Mouse (Mus musculus): ENCODE measurements around the gene Mettl27. TPM values are rescaled to one million over a fixed set of nuclear protein-coding genes. Genes with fewer than 3 reads are reported as not detected.
"Not testable (repeated sequence)": the region's sequence is repeated elsewhere in the genome, so short reads cannot be mapped to it uniquely, and the experiment has no call there.

Mettl27 gene
- polyA plus RNA-seq, 1 experiment from 2014 or later, result 8.6 TPM

- Histone ChIP-seq H3K4me1 (replicated peaks; ENCODE audit: control insufficient read depth, insufficient read depth, low read length) (no peaks in the 10 kb centered on the region), H3K9me3 (ENCODE audit: control insufficient read depth, low read length) (no peaks in the 10 kb centered on the region), H3K4me3 (ENCODE audit: low read depth, low read length) (no peak overlapping the region), H3K36me3 (ENCODE audit: control insufficient read depth, insufficient read depth, low read length) (no peaks in the 10 kb centered on the region), H3K27me3 (ENCODE audit: control insufficient read depth, insufficient read depth, low read length) (no peaks in the 10 kb centered on the region), H3K27ac (ENCODE audit: low read depth, low read length) (no peak overlapping the region), H3K4me2 (replicated peaks; ENCODE audit: low read depth, low read length) (no peak overlapping the region), H3K9ac (ENCODE audit: low read depth, low read length) (no peak overlapping the region)
- 82% methylated on average over 5 of the region's 5 CpGs for WGBS
- ATAC-seq (ENCODE audit: low FRiP score), result no peak
- DNase-seq (ENCODE audit: low spot score), result no peak
Observed at GRCm38 (mm10) chr5:134955491-134955890, 23.3 kb downstream of the Mettl27 start.

- Histone ChIP-seq H3K9ac (ENCODE audit: low read depth, low read length) (no peak overlapping the region), H3K4me1 (replicated peaks; ENCODE audit: control insufficient read depth, insufficient read depth, low read length) (no peaks in the 10 kb centered on the region)
Observed at GRCm38 (mm10) chr5:134959114-134959513, 26.9 kb downstream of the Mettl27 start.

GRCm38 (mm10) chr5:134960430-134960829 lies 28.3 kb downstream of the Mettl27 start:
- no peak for ATAC-seq (ENCODE audit: low FRiP score)
- H3K27ac ChIP-seq (ENCODE audit: low read depth, low read length), result no peak overlapping the region
- H3K4me1 ChIP-seq (replicated peaks; ENCODE audit: control insufficient read depth, insufficient read depth, low read length), result no peaks in the 10 kb centered on the region
- no peak overlapping the region for H3K4me3 ChIP-seq (ENCODE audit: low read depth, low read length)
- no peak for DNase-seq (ENCODE audit: low spot score)
- no peaks in the 10 kb centered on the region for H3K36me3 ChIP-seq (ENCODE audit: control insufficient read depth, insufficient read depth, low read length)
- H3K4me2 ChIP-seq (replicated peaks; ENCODE audit: low read depth, low read length), result no peak overlapping the region
- no peak overlapping the region for H3K9ac ChIP-seq (ENCODE audit: low read depth, low read length)
- H3K9me3 ChIP-seq (ENCODE audit: control insufficient read depth, low read length), result no peaks in the 10 kb centered on the region
- WGBS, result 87% methylated on average over 2 of the region's 2 CpGs
- no peaks in the 10 kb centered on the region for H3K27me3 ChIP-seq (ENCODE audit: control insufficient read depth, insufficient read depth, low read length)

More at GRCm38 (mm10) chr5:134959114-134959513, 26.9 kb downstream of the Mettl27 start:
- ATAC-seq (ENCODE audit: low FRiP score) (no peak), DNase-seq (ENCODE audit: low spot score) (no peak)
- Histone ChIP-seq H3K27ac (ENCODE audit: low read depth, low read length) (no peak overlapping the region), H3K9me3 (ENCODE audit: control insufficient read depth, low read length) (no peaks in the 10 kb centered on the region), H3K27me3 (ENCODE audit: control insufficient read depth, insufficient read depth, low read length) (no peaks in the 10 kb centered on the region), H3K4me3 (ENCODE audit: low read depth, low read length) (no peak overlapping the region), H3K36me3 (ENCODE audit: control insufficient read depth, insufficient read depth, low read length) (no peaks in the 10 kb centered on the region), H3K4me2 (replicated peaks; ENCODE audit: low read depth, low read length) (no peak overlapping the region)
- 83% methylated on average over 7 of the region's 7 CpGs for WGBS

- Histone ChIP-seq H3K27me3 (ENCODE audit: control insufficient read depth, insufficient read depth, low read length) (no peaks in the 10 kb centered on the region), H3K4me2 (replicated peaks; ENCODE audit: low read depth, low read length) (no peak overlapping the region), H3K4me1 (replicated peaks; ENCODE audit: control insufficient read depth, insufficient read depth, low read length) (peaks cover 2% of the 10 kb centered on the region; the same call in 1 of the 2 replicates), H3K27ac (ENCODE audit: low read depth, low read length) (no peak overlapping the region), H3K4me3 (ENCODE audit: low read depth, low read length) (no peak overlapping the region), H3K9ac (ENCODE audit: low read depth, low read length) (no peak overlapping the region), H3K9me3 (ENCODE audit: control insufficient read depth, low read length) (no peaks in the 10 kb centered on the region), H3K36me3 (ENCODE audit: control insufficient read depth, insufficient read depth, low read length) (no peaks in the 10 kb centered on the region)
- DNase-seq (ENCODE audit: low spot score) (no peak), ATAC-seq (ENCODE audit: low FRiP score) (no peak)
- 90% methylated on average over 2 of the region's 2 CpGs for WGBS
Observed at GRCm38 (mm10) chr5:134961519-134961918, 29.4 kb downstream of the Mettl27 start.

- Histone ChIP-seq H3K27me3 (ENCODE audit: control insufficient read depth, insufficient read depth, low read length) (no peaks in the 10 kb centered on the region), H3K4me2 (replicated peaks; ENCODE audit: low read depth, low read length) (no peak overlapping the region), H3K36me3 (ENCODE audit: control insufficient read depth, insufficient read depth, low read length) (no peaks in the 10 kb centered on the region), H3K27ac (ENCODE audit: low read depth, low read length) (no peak overlapping the region), H3K4me3 (ENCODE audit: low read depth, low read length) (no peak overlapping the region), H3K9me3 (ENCODE audit: control insufficient read depth, low read length) (no peaks in the 10 kb centered on the region), H3K4me1 (replicated peaks; ENCODE audit: control insufficient read depth, insufficient read depth, low read length) (peaks cover 2% of the 10 kb centered on the region; the same call in 1 of the 2 replicates), H3K9ac (ENCODE audit: low read depth, low read length) (no peak overlapping the region)
- ATAC-seq (ENCODE audit: low FRiP score) (no peak), DNase-seq (ENCODE audit: low spot score) (no peak)
- 45% methylated on average over 5 of the region's 5 CpGs for WGBS
Observed at GRCm38 (mm10) chr5:134963546-134963945, 31.4 kb downstream of the Mettl27 start.

- H3K9me3 ChIP-seq (ENCODE audit: control insufficient read depth, low read length); H3K27ac ChIP-seq (ENCODE audit: low read depth, low read length); ATAC-seq (ENCODE audit: low FRiP score); H3K4me3 ChIP-seq (ENCODE audit: low read depth, low read length); H3K9ac ChIP-seq (ENCODE audit: low read depth, low read length); DNase-seq (ENCODE audit: low spot score); H3K27me3 ChIP-seq (ENCODE audit: control insufficient read depth, insufficient read depth, low read length); H3K4me2 ChIP-seq (replicated peaks; ENCODE audit: low read depth, low read length); H3K4me1 ChIP-seq (replicated peaks; ENCODE audit: control insufficient read depth, insufficient read depth, low read length); H3K36me3 ChIP-seq (ENCODE audit: control insufficient read depth, insufficient read depth, low read length): not testable (repeated sequence)
Observed at GRCm38 (mm10) chr5:134964655-134965054, 32.5 kb downstream of the Mettl27 start.

GRCm38 (mm10) chr5:134965473-134965851 lies 33.3 kb downstream of the Mettl27 start:
- WGBS, result 9% methylated on average over 10 of the region's 10 CpGs
- DNase-seq (ENCODE audit: low spot score) (peak; percentile 83), ATAC-seq (ENCODE audit: low FRiP score) (no peak)
- no peak overlapping the region for H3K27ac ChIP-seq (ENCODE audit: low read depth, low read length)
- H3K36me3 ChIP-seq (ENCODE audit: control insufficient read depth, insufficient read depth, low read length), result no peaks in the 10 kb centered on the region
- no peak overlapping the region for H3K4me2 ChIP-seq (replicated peaks; ENCODE audit: low read depth, low read length)
- H3K9ac ChIP-seq (ENCODE audit: low read depth, low read length), result no peak overlapping the region
- no peaks in the 10 kb centered on the region for H3K27me3 ChIP-seq (ENCODE audit: control insufficient read depth, insufficient read depth, low read length)
- H3K4me3 ChIP-seq (ENCODE audit: low read depth, low read length), result no peak overlapping the region
- H3K4me1 ChIP-seq (replicated peaks; ENCODE audit: control insufficient read depth, insufficient read depth, low read length), result peaks cover 2% of the 10 kb centered on the region; the same call in 1 of the 2 replicates
- H3K9me3 ChIP-seq (ENCODE audit: control insufficient read depth, low read length), result no peaks in the 10 kb centered on the region

- H3K4me3 ChIP-seq (ENCODE audit: low read depth, low read length), result 0 out of 2 replicates have a peak overlapping the region, but pooled peaks have one; percentile 3
- WGBS, result 8% methylated on average over 24 of the region's 33 CpGs
- ATAC-seq (ENCODE audit: low FRiP score) (no peak), DNase-seq (ENCODE audit: low spot score) (peak; percentile 40)
- peaks cover 2% of the 10 kb centered on the region; the same call in 1 of the 2 replicates for H3K4me1 ChIP-seq (replicated peaks; ENCODE audit: control insufficient read depth, insufficient read depth, low read length)
- no peaks in the 10 kb centered on the region for H3K27me3 ChIP-seq (ENCODE audit: control insufficient read depth, insufficient read depth, low read length)
- peak overlapping the region; percentile 18; the same call in 1 of the 2 replicates for H3K4me2 ChIP-seq (replicated peaks; ENCODE audit: low read depth, low read length)
- no peak overlapping the region for H3K9ac ChIP-seq (ENCODE audit: low read depth, low read length)
- no peaks in the 10 kb centered on the region for H3K36me3 ChIP-seq (ENCODE audit: control insufficient read depth, insufficient read depth, low read length)
- no peak overlapping the region for H3K27ac ChIP-seq (ENCODE audit: low read depth, low read length)
- H3K9me3 ChIP-seq (ENCODE audit: control insufficient read depth, low read length), result no peaks in the 10 kb centered on the region
Observed at GRCm38 (mm10) chr5:134965852-134966821, 34.0 kb downstream of the Mettl27 start.
